Mouse (Mus musculus) embryonic facial prominence, embryonic 15.5 days (tissue): ENCODE data around the gene Rnf146. TPM values are rescaled to one million over a fixed set of nuclear protein-coding genes. Genes with fewer than 3 reads are reported as not detected.
A peak's percentile ranks its signal among the peaks of the same experiment; 100 is the strongest.
"Not testable (repeated sequence)": the region's sequence is repeated elsewhere in the genome, so short reads cannot be mapped to it uniquely, and the experiment has no call there.

Experiments used
- ATAC-seq: fragments of 200-750 bp; cut with Nextera tagmentation; 2 replicates; pipeline ENCODE4 v1.8.0; 2017; ENCODE audit warnings: low read depth, moderate TSS enrichment; ENCODE audit not compliant: insufficient number of reproducible peaks, low FRiP score, low TSS enrichment
- H3K27ac ChIP-seq: fragments of 300-500 bp; sonication (generic); replicated peaks from 2 replicates; pipeline ENCODE4 v1.5.1; 2015; ENCODE audit warnings: mild to moderate bottlenecking, inconsistent platforms
- H3K27me3 ChIP-seq: fragments of 300-500 bp; sonication (generic); 2 replicates; pipeline ENCODE4 v1.6.1; 2015; ENCODE audit warnings: inconsistent platforms
- H3K36me3 ChIP-seq: fragments of 300-500 bp; sonication (generic); 2 replicates; pipeline ENCODE4 v1.6.1; 2015; ENCODE audit warnings: mild to moderate bottlenecking, inconsistent platforms
- H3K4me1 ChIP-seq: fragments of 300-500 bp; sonication (generic); 2 replicates; pipeline ENCODE4 v1.6.1; 2015; ENCODE audit warnings: inconsistent platforms
- H3K4me2 ChIP-seq: fragments of 300-500 bp; sonication (generic); replicated peaks from 2 replicates; pipeline ENCODE4 v1.6.1; 2015; ENCODE audit warnings: mild to moderate bottlenecking, inconsistent platforms
- H3K4me3 ChIP-seq: fragments of 300-500 bp; sonication (generic); replicated peaks from 2 replicates; pipeline ENCODE4 v1.5.1; 2015; ENCODE audit warnings: mild to moderate bottlenecking, inconsistent platforms
- H3K9ac ChIP-seq: fragments of 300-500 bp; sonication (generic); 2 replicates; pipeline ENCODE4 v1.6.1; 2015; ENCODE audit warnings: inconsistent platforms
- H3K9me3 ChIP-seq: fragments of 300-500 bp; sonication (generic); replicated peaks from 2 replicates; pipeline ENCODE4 v1.6.1; 2016; ENCODE audit warnings: inconsistent platforms
- WGBS: fragments of 180-500 bp; shearing (Covaris S2); methylation state at CpG from one replicate; pipeline ENCODE4 v1.1.7; 2015; 5-methylcytosine and 5-hydroxymethylcytosine counted together
- polyA plus RNA-seq: library from polyadenylated mRNA; unstranded; fragments of >200 nt; fragmentation: Nextera tagmentation; extraction: Ambion mirVana; gene quantifications from 2 replicates; pipeline ENCODE4 v1.2.1, GENCODE M21; 2015

Gene Rnf146
- polyA plus RNA-seq: 50.5 and 56.0 TPM in 2 replicates

- Histone ChIP-seq H3K36me3 (no peaks in the 10 kb centered on the region), H3K9me3 (no peaks in the 10 kb centered on the region), H3K27ac (peak within 1 kb of the TSS; percentile 99), H3K27me3 (no peaks in the 10 kb centered on the region), H3K4me3 (peak within 1 kb of the TSS; percentile 91), H3K4me2 (peak within 1 kb of the TSS; percentile 54), H3K9ac (peak within 1 kb of the TSS; percentile 94), H3K4me1 (peaks cover 6% of the 10 kb centered on the region)
- WGBS: 4% methylated on average over 15 of the region's 15 CpGs
- no peak for ATAC-seq
Measured at GRCm38 (mm10) chr10:29362197-29362900, at the start of gene Rnf146. Gene Rnf146, minus strand, starts transcription at chr10:29362442.

- H3K36me3 ChIP-seq: no peaks in the 10 kb centered on the region
- no peaks in the 10 kb centered on the region for H3K27me3 ChIP-seq
- no peak overlapping the region for H3K9ac ChIP-seq
- H3K4me2 ChIP-seq: no peak overlapping the region
- no peak overlapping the region for H3K27ac ChIP-seq
- H3K9me3 ChIP-seq: no peaks in the 10 kb centered on the region
- no peaks in the 10 kb centered on the region for H3K4me1 ChIP-seq
- no peak for ATAC-seq
- 56% methylated on average over 8 of the region's 8 CpGs for WGBS
- H3K4me3 ChIP-seq: no peak overlapping the region
Measured at GRCm38 (mm10) chr10:29402656-29403268, 40.5 kb upstream of the Rnf146 start.

- not testable (repeated sequence) for H3K4me2 ChIP-seq, H3K9me3 ChIP-seq, H3K27ac ChIP-seq, H3K4me1 ChIP-seq, H3K27me3 ChIP-seq, ATAC-seq, H3K36me3 ChIP-seq, H3K4me3 ChIP-seq, H3K9ac ChIP-seq
- WGBS: 73% methylated on average over 2 of the region's 2 CpGs
Measured at GRCm38 (mm10) chr10:29394890-29395289, 32.6 kb upstream of the Rnf146 start.

- H3K9ac ChIP-seq: no peak overlapping the region
- H3K9me3 ChIP-seq: no peaks in the 10 kb centered on the region
- no peak overlapping the region for H3K4me2 ChIP-seq
- 70% methylated on average over 2 of the region's 2 CpGs for WGBS
- H3K27ac ChIP-seq: no peak overlapping the region
- ATAC-seq: no peak
- no peak overlapping the region for H3K4me3 ChIP-seq
- H3K27me3 ChIP-seq: no peaks in the 10 kb centered on the region
- H3K36me3 ChIP-seq: no peaks in the 10 kb centered on the region
- no peaks in the 10 kb centered on the region for H3K4me1 ChIP-seq
Measured at GRCm38 (mm10) chr10:29381558-29381957, 19.3 kb upstream of the Rnf146 start.

- no peak for ATAC-seq
- H3K4me1 ChIP-seq: no peaks in the 10 kb centered on the region
- H3K27me3 ChIP-seq: no peaks in the 10 kb centered on the region
- no peak overlapping the region for H3K9ac ChIP-seq
- WGBS: 54% methylated on average over 5 of the region's 5 CpGs
- no peaks in the 10 kb centered on the region for H3K9me3 ChIP-seq
- H3K27ac ChIP-seq: no peak overlapping the region
- H3K36me3 ChIP-seq: no peaks in the 10 kb centered on the region
- H3K4me2 ChIP-seq: no peak overlapping the region
- H3K4me3 ChIP-seq: no peak overlapping the region
Measured at GRCm38 (mm10) chr10:29374065-29374464, 11.8 kb upstream of the Rnf146 start.

GRCm38 (mm10) chr10:29361464-29362196 is 612 bp downstream of the Rnf146 start:
- peak overlapping the region; percentile 54 for H3K4me2 ChIP-seq
- peak overlapping the region; percentile 99 for H3K27ac ChIP-seq
- H3K9ac ChIP-seq: peak overlapping the region; percentile 94
- H3K9me3 ChIP-seq: no peaks in the 10 kb centered on the region
- H3K4me3 ChIP-seq: peak overlapping the region; percentile 91
- no peaks in the 10 kb centered on the region for H3K36me3 ChIP-seq
- under 1% methylated on average over 76 of the region's 100 CpGs for WGBS
- peaks cover 6% of the 10 kb centered on the region for H3K4me1 ChIP-seq
- ATAC-seq: peak; percentile 97
- H3K27me3 ChIP-seq: no peaks in the 10 kb centered on the region

- H3K36me3 ChIP-seq: no peaks in the 10 kb centered on the region
- H3K27me3 ChIP-seq: no peaks in the 10 kb centered on the region
- 2% methylated on average over 6 of the region's 6 CpGs for WGBS
- peak overlapping the region; percentile 99 for H3K27ac ChIP-seq
- peak overlapping the region; percentile 91 for H3K4me3 ChIP-seq
- ATAC-seq: no peak
- peak overlapping the region; percentile 53 for H3K4me2 ChIP-seq
- H3K4me1 ChIP-seq: peaks cover 6% of the 10 kb centered on the region
- no peaks in the 10 kb centered on the region for H3K9me3 ChIP-seq
- H3K9ac ChIP-seq: peak overlapping the region; percentile 94
Measured at GRCm38 (mm10) chr10:29361095-29361463, 1.2 kb downstream of the Rnf146 start.

GRCm38 (mm10) chr10:29354183-29354582 is 8.1 kb downstream of the Rnf146 start:
- H3K9me3 ChIP-seq: no peaks in the 10 kb centered on the region
- no peaks in the 10 kb centered on the region for H3K27me3 ChIP-seq
- no peak overlapping the region for H3K4me2 ChIP-seq
- no peak overlapping the region for H3K27ac ChIP-seq
- 80% methylated on average over 7 of the region's 7 CpGs for WGBS
- H3K4me1 ChIP-seq: no peaks in the 10 kb centered on the region
- no peak for ATAC-seq
- no peak overlapping the region for H3K4me3 ChIP-seq
- no peak overlapping the region for H3K9ac ChIP-seq
- peaks cover 13% of the 10 kb centered on the region for H3K36me3 ChIP-seq

GRCm38 (mm10) chr10:29352575-29352974 is 9.7 kb downstream of the Rnf146 start:
- Histone ChIP-seq H3K27me3 (no peaks in the 10 kb centered on the region), H3K4me2 (no peak overlapping the region), H3K9me3 (no peaks in the 10 kb centered on the region), H3K4me1 (no peaks in the 10 kb centered on the region), H3K27ac (no peak overlapping the region), H3K4me3 (no peak overlapping the region), H3K9ac (no peak overlapping the region), H3K36me3 (peaks cover 13% of the 10 kb centered on the region)
- WGBS: 68% methylated on average over 3 of the region's 3 CpGs
- ATAC-seq: no peak

GRCm38 (mm10) chr10:29351420-29351819 is 10.8 kb downstream of the Rnf146 start:
- no peak for ATAC-seq
- H3K4me2 ChIP-seq: no peak overlapping the region
- no peaks in the 10 kb centered on the region for H3K27me3 ChIP-seq
- H3K4me1 ChIP-seq: no peaks in the 10 kb centered on the region
- no peak overlapping the region for H3K27ac ChIP-seq
- H3K36me3 ChIP-seq: peaks cover 21% of the 10 kb centered on the region
- H3K4me3 ChIP-seq: no peak overlapping the region
- H3K9me3 ChIP-seq: no peaks in the 10 kb centered on the region
- no peak overlapping the region for H3K9ac ChIP-seq
- 73% methylated on average over 2 of the region's 2 CpGs for WGBS

- no peak for ATAC-seq
- Histone ChIP-seq H3K4me3 (no peak overlapping the region), H3K27ac (no peak overlapping the region), H3K9me3 (no peaks in the 10 kb centered on the region), H3K4me1 (no peaks in the 10 kb centered on the region), H3K36me3 (peaks cover 15% of the 10 kb centered on the region), H3K9ac (no peak overlapping the region), H3K27me3 (no peaks in the 10 kb centered on the region), H3K4me2 (no peak overlapping the region)
- WGBS: 91% methylated on average over 7 of the region's 7 CpGs
Measured at GRCm38 (mm10) chr10:29346638-29347037, 15.6 kb downstream of the Rnf146 start.
